Mouse (Mus musculus) CH12.LX (cell line): ENCODE data around the gene Ube2q1. TPM values are rescaled to one million over a fixed set of nuclear protein-coding genes. Genes with fewer than 3 reads are reported as not detected.

ENCODE experiments used
- DNase-seq: peaks from one replicate; pipeline ENCODE4 v3.0.0-alpha.2; 2013; ENCODE audit errors: extremely low read depth
- H3K27ac ChIP-seq: 2 replicates; pipeline ENCODE4 v1.5.1; 2012; ENCODE audit warnings: low read depth, mild to moderate bottlenecking, control low read depth, moderate library complexity; ENCODE audit not compliant: insufficient read depth
- H3K27me3 ChIP-seq: replicated peaks from 2 replicates; pipeline ENCODE3; 2012; ENCODE audit warnings: inconsistent platforms
- H3K36me3 ChIP-seq, 2 experiments: replicated peaks in 1 of 2; 2 replicates each; pipeline versions ENCODE3 to v1.6.1; 2012; ENCODE audit warnings: inconsistent platforms in 1 of 2, low read length in 1 of 2, mild to moderate bottlenecking in 1 of 2, mixed read lengths in 1 of 2, moderate library complexity in 1 of 2; ENCODE audit not compliant: control insufficient read depth in 1 of 2, insufficient read depth in 1 of 2
- H3K4me1 ChIP-seq, 2 experiments: 2 replicates each; pipeline ENCODE4 v1.6.1; 2012; ENCODE audit warnings: inconsistent platforms in 1 of 2, moderate library complexity in 1 of 2; ENCODE audit not compliant: insufficient read depth in 2 of 2, control insufficient read depth in 1 of 2
- H3K4me2 ChIP-seq: 2 replicates; pipeline ENCODE4 v1.6.1; 2012; ENCODE audit warnings: low read depth, mild to moderate bottlenecking, control low read depth; ENCODE audit not compliant: poor library complexity, insufficient read depth, severe bottlenecking
- H3K4me3 ChIP-seq, 3 experiments: fragments of 150-350 bp in 1 of 3; sonication (generic) in 1 of 3; replicated peaks in 1 of 3; 2 replicates each; pipeline versions ENCODE3 to v1.5.1; 2011 to 2012; ENCODE audit warnings: low read depth in 2 of 3, low read length in 2 of 3, mild to moderate bottlenecking in 2 of 3, moderate library complexity in 2 of 3, control low read depth in 1 of 3, improper control_type of control experiment in 1 of 3, inconsistent platforms in 1 of 3, mixed read lengths in 1 of 3; ENCODE audit not compliant: poor library complexity in 1 of 3
- H3K79me2 ChIP-seq: replicated peaks from 2 replicates; pipeline ENCODE4 v1.6.1; 2012; ENCODE audit warnings: mild to moderate bottlenecking, moderate library complexity; ENCODE audit not compliant: control insufficient read depth, poor library complexity, insufficient read depth, severe bottlenecking; ENCODE audit errors: extremely low read depth
- H3K9ac ChIP-seq: 2 replicates; pipeline ENCODE4 v1.6.1; 2012; ENCODE audit warnings: low read depth, mild to moderate bottlenecking, control low read depth, moderate library complexity; ENCODE audit not compliant: insufficient read depth
- H3K9me3 ChIP-seq: replicated peaks from 2 replicates; pipeline ENCODE3; 2012; ENCODE audit warnings: low read length, inconsistent platforms, mixed read lengths
- BHLHE40 ChIP-seq: IDR thresholded peaks from 2 replicates; pipeline ENCODE4 v1.6.1; 2011; ENCODE audit warnings: mild to moderate bottlenecking, low read depth, low read length, improper control_type of control experiment
- CTCF ChIP-seq, 2 experiments: IDR thresholded peaks in 1 of 2; conservative IDR thresholded peaks in 1 of 2; 2 replicates each; pipeline ENCODE4 v1.5.1; 2011 to 2012; ENCODE audit warnings: low read depth in 2 of 2, low read length in 2 of 2, improper control_type of control experiment in 1 of 2, inconsistent platforms in 1 of 2, mild to moderate bottlenecking in 1 of 2, moderate library complexity in 1 of 2
- E2F4 ChIP-seq: IDR thresholded peaks from 2 replicates; pipeline ENCODE4 v1.6.1; 2011; ENCODE audit warnings: low read depth, low read length, improper control_type of control experiment; ENCODE audit not compliant: insufficient replicate concordance
- EP300 ChIP-seq: IDR thresholded peaks from 2 replicates; pipeline ENCODE4 v1.6.1; 2011; ENCODE audit warnings: low read length, improper control_type of control experiment
- ETS1 ChIP-seq: conservative IDR thresholded peaks from 2 replicates; pipeline ENCODE4 v1.6.1; 2012; ENCODE audit warnings: low read depth, mild to moderate bottlenecking, inconsistent platforms, low read length, improper control_type of control experiment, moderate library complexity
- GABPA ChIP-seq: IDR thresholded peaks from 2 replicates; pipeline ENCODE4 v1.6.1; 2012; ENCODE audit warnings: low read depth, low read length, improper control_type of control experiment, inconsistent platforms; ENCODE audit not compliant: insufficient replicate concordance
- HCFC1 ChIP-seq: IDR thresholded peaks from 2 replicates; pipeline ENCODE4 v1.6.1; 2012; ENCODE audit warnings: low read depth, mild to moderate bottlenecking, inconsistent platforms, low read length, improper control_type of control experiment
- IRF4 ChIP-seq: IDR thresholded peaks from 2 replicates; pipeline ENCODE4 v1.6.1; 2014; ENCODE audit warnings: low read depth, mild to moderate bottlenecking, inconsistent platforms, low read length, improper control_type of control experiment
- KAT2A ChIP-seq: IDR thresholded peaks from 2 replicates; pipeline ENCODE4 v1.6.1; 2012; ENCODE audit warnings: low read length, improper control_type of control experiment, inconsistent platforms; ENCODE audit not compliant: insufficient replicate concordance
- MEF2A ChIP-seq: IDR thresholded peaks from 2 replicates; pipeline ENCODE4 v1.6.1; 2014; ENCODE audit warnings: low read depth, mild to moderate bottlenecking, inconsistent platforms, low read length, improper control_type of control experiment, borderline replicate concordance
- MXI1 ChIP-seq: IDR thresholded peaks from 2 replicates; pipeline ENCODE4 v1.6.1; 2011; ENCODE audit warnings: mild to moderate bottlenecking, low read depth, low read length, improper control_type of control experiment
- PAX5 ChIP-seq: IDR thresholded peaks from 2 replicates; pipeline ENCODE4 v1.6.1; 2012; ENCODE audit warnings: low read length, inconsistent platforms, mixed read lengths
- RCOR1 ChIP-seq: conservative IDR thresholded peaks from 2 replicates; pipeline ENCODE4 v1.6.1; 2012; ENCODE audit warnings: low read depth, mild to moderate bottlenecking, inconsistent platforms, low read length, improper control_type of control experiment
- SMC3 ChIP-seq: IDR thresholded peaks from 2 replicates; pipeline ENCODE4 v1.6.1; 2011; ENCODE audit warnings: low read depth, low read length, improper control_type of control experiment
- TBP ChIP-seq: conservative IDR thresholded peaks from 2 replicates; pipeline ENCODE4 v1.6.1; 2011; ENCODE audit warnings: low read depth, low read length, improper control_type of control experiment
- USF1 ChIP-seq: IDR thresholded peaks from 2 replicates; pipeline ENCODE4 v1.6.1; 2014; ENCODE audit warnings: low read depth, mild to moderate bottlenecking, inconsistent platforms, low read length, improper control_type of control experiment
- USF2 ChIP-seq: conservative IDR thresholded peaks from 2 replicates; pipeline ENCODE4 v1.6.1; 2011; ENCODE audit warnings: low read depth, low read length, improper control_type of control experiment
- ZKSCAN1 ChIP-seq: IDR thresholded peaks from 2 replicates; pipeline ENCODE4 v1.6.1; 2012; ENCODE audit warnings: low read depth, inconsistent platforms, low read length, improper control_type of control experiment, borderline replicate concordance
- dilution Hi-C: fragments of 300-500 bp; cut with MboI; formaldehyde crosslinking; loops from 2 replicates; pipeline ENCODE4 v1.14.3; 2020; ENCODE audit warnings: low sequenced_read_pairs; ENCODE audit not compliant: extremely low pct_unique_long_range_greater_than_20kb, extremely low pct_ligation_motif_present
- in situ Hi-C: fragments of 300-500 bp; cut with MboI; formaldehyde crosslinking; loops from 3 replicates; pipeline ENCODE4 v1.14.3; 2019; ENCODE audit warnings: low sequenced_read_pairs, low pct_ligation_motif_present, low pct_unique_long_range_greater_than_20kb, mixed read lengths
- polyA plus RNA-seq: library from polyadenylated mRNA; unstranded; fragments of >175 nt; gene quantifications from 2 replicates; pipeline ENCODE4 v1.2.1, GENCODE M21; 2012; ENCODE audit warnings: low read depth; ENCODE audit not compliant: insufficient read length
- total RNA-seq, 2 experiments: library from RNA; depleted of rRNA; stranded (reverse); fragments of 300-350 nt in 1 of 2; fragments of >200 nt in 1 of 2; gene quantifications; 2 replicates each; pipeline ENCODE4 v1.2.3; 2012 to 2014

Ube2q1 gene
- total and polyA plus RNA-seq, 3 experiments = 35.4 to 88.8 (median 59.4) TPM

DNA sequence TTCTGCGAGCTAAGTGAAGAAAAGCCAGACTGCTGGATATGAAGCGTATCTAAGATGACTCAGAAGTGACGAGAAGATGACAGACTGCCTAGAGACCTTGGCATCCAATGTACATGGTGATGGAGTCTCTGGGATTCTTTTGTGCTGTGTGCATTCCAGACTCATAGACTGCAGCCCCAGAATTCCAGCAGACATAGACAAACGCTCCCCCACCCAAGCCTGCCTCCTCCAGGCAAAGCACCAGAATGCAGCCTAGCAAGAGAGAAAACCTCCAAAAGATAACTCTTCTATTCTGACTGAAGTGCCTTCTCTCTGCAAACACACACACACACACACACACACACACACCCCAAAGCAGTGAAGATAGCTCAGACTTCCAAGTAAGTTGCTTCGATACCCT lies 22.3 kb downstream of the Ube2q1 start:
- Histone ChIP-seq H3K9me3 (peaks cover 2% of the 10 kb centered on the region), H3K4me3 (no peak overlapping the region), H3K9ac (no peak overlapping the region), H3K27me3 (no peaks in the 10 kb centered on the region), H3K4me2 (peak overlapping the region; percentile 5; the same call in 1 of the 2 replicates), H3K36me3 (no peaks in the 10 kb centered on the region), H3K27ac (no peak overlapping the region), H3K4me1 (peaks cover 4 to 26% of the 10 kb centered on the region in 2 experiments), H3K79me2 (no peaks in the 10 kb centered on the region)
- in situ Hi-C loops = loop anchor here (10.0 to 25.0 kb wide), 2 partner anchors 167 to 279 kb away; partner anchors contain the start of genes Atp8b2 and Tpm3
- dilution Hi-C loops = no loop called here
- TF ChIP-seq SMC3 (0 out of 2 replicates have a peak, but pooled peaks have one; percentile 14), MXI1 (no peak), CTCF (conservative IDR thresholded peaks at IDR 0.05 in 1 of 2, IDR thresholded peaks at IDR 0.05 in 1 of 2; ENCODE audit: low read depth in 2 of 2, low read length in 2 of 2) (peak in 1 of 2 experiments; percentile 50; a peak in 2 of 4 replicates), BHLHE40 (no peak), EP300 (no peak), KAT2A (no peak)
- no peak for DNase-seq

DNA sequence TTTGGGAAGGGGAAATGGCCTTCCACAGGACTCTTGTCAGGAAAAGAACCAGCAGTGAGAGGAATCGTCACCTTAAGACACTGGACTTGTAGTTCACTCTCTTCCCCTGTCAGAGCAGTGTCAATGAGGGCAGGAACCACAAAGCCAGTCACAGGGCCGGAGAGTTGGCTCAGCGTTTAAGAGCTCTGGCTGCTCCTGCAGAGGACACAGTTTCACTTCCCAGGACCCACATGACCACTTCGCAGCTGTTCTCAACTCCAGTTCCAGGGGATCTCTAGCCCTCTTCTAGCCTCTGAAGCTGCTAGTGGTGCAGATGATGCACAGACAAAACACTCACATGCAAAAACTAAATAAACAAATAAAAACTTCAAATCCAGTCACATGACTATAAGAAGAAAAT lies 22.9 kb downstream of the Ube2q1 start:
- H3K4me3 ChIP-seq = no peak overlapping the region
- in situ Hi-C loops (loop anchor here (10.0 to 25.0 kb wide), 2 partner anchors 166 to 278 kb away; partner anchors contain the start of genes Atp8b2 and Tpm3), dilution Hi-C loops (no loop called here)
- DNase-seq = peak; percentile 63
- peaks cover 6 to 29% of the 10 kb centered on the region in 2 experiments for H3K4me1 ChIP-seq
- H3K27me3 ChIP-seq = no peaks in the 10 kb centered on the region
- no peak overlapping the region for H3K9ac ChIP-seq
- no peaks in the 10 kb centered on the region for H3K36me3 ChIP-seq
- H3K79me2 ChIP-seq = no peaks in the 10 kb centered on the region
- no peak overlapping the region for H3K27ac ChIP-seq
- peak overlapping the region; percentile 5; the same call in 1 of the 2 replicates for H3K4me2 ChIP-seq
- TF ChIP-seq GABPA (no peak), PAX5 (no peak), KAT2A (no peak), MEF2A (no peak), IRF4 (peak; percentile 60; the same call in 1 of the 2 replicates), USF1 (peak; percentile 23; the same call in 1 of the 2 replicates), ZKSCAN1 (no peak), ETS1 (peak; percentile 20; the same call in 1 of the 2 replicates), E2F4 (no peak), RCOR1 (no peak), USF2 (0 out of 2 replicates have a peak, but pooled peaks have one; percentile 7), TBP (no peak), SMC3 (no peak), EP300 (peak; percentile 38; the same call in 1 of the 2 replicates), HCFC1 (no peak)
- H3K9me3 ChIP-seq = peaks cover 2% of the 10 kb centered on the region
